Mouse (Mus musculus): ENCODE results near the gene Ube2j1. TPM values are rescaled to one million over a fixed set of nuclear protein-coding genes. Genes with fewer than 3 reads are reported as not detected.

Ube2j1 gene
- total RNA-seq, 2 experiments from 2014 or later: 60.1 to 66.0 TPM

- no peak for DNase-seq
Observed at GRCm38 (mm10) chr4:33012484-33012883, 18.7 kb upstream of the Ube2j1 start.

DNA sequence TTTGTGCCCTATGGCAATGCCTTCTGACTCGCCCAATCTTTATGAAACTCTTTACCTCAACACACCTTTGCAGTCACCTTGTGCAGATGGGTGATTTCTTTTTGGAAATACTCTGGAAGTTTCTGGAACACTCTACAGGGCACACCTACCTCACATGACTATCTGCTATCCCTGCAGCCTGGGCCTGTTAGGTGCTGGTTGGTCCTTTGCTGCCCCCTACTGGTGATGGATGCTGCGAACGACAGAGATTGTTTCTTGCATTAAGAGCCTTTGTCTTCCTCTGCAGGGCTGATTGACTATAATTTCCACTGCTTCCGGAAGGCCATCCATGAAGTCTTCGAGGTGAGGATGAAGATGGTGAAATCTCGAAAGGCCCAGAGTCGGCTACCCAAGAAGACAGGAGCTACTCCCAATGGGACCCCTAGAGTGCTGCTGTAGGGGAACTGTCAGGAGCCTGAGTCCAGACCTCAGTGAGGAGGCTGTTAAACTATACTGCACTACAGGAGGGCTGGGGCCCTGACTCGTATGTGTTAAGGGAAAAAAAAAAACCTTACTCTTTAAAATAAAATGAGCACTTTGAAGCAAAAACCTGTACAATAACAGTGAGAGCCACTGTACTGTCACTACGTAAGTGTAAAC lies 12.7 kb upstream of the Ube2j1 start:
- peak; percentile 89 for DNase-seq

DNA sequence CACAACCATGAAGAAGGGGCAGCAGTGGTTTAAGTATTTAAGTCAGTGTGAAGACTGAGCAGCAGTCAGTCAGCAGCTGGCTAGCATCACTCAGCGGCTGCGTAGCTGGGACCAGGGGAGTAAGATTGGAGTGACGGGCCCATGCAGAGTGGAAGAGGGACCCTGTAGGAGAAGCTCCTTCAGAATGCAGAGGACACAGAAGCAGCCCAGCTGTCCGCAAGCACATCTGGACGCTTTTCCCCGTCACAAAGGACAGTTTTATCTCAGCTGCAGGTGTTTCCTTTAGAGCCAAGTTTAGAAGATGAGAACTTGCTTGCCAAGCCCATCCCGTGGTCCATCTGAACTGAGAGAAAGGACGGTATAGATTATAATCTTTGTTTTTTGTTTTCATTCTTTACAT lies 6.8 kb upstream of the Ube2j1 start:
- no peak for DNase-seq

- DNase-seq: no peak
Observed at GRCm38 (mm10) chr4:33029104-33029503, 2.1 kb upstream of the Ube2j1 start.

GRCm38 (mm10) chr4:33030264-33031194 lies 687 bp upstream of the Ube2j1 start:
- peak; percentile 23 for DNase-seq

- no peak for DNase-seq
Observed at GRCm38 (mm10) chr4:33032045-33032444, 829 bp downstream of the Ube2j1 start.

DNA sequence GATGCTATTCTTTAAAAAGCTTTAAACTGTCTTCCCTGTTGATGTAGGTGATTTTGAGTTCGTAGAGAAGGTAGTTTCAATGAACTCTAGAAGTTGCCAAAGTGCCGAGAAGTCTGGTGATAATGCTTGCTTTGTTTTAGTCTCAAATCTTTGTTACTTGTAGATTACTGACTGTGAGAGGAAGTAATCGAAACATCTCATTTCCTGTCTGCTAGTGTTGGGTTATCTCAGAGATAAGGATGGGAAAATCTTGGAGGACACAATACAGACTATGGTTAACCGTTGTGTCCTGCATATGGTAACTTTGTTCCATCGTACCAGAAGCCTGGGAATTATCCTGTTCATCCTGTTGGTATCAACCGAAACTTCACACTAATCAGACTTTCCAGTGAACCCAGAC lies 2.3 kb downstream of the Ube2j1 start:
- no peak for DNase-seq

DNA sequence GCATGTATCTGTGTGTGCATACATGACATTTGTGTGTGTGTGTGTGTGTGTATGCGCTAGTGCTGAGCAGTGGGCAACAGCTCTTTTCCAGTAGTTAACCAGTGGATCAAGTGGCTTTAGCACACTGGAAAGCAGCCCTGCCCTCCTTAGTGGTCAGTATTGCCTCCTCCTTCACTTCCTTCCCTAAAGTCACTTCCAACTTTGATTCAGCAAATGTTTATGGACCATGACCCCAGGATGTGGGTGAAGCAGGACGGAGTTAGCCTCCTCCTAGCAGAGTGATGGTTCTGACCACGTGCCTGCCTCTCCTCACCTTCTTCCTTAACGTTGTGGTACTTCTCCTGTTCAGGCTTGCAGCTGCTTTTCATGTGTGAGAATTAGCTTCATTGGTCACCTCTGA lies 8.6 kb downstream of the Ube2j1 start:
- no peak for DNase-seq

DNA sequence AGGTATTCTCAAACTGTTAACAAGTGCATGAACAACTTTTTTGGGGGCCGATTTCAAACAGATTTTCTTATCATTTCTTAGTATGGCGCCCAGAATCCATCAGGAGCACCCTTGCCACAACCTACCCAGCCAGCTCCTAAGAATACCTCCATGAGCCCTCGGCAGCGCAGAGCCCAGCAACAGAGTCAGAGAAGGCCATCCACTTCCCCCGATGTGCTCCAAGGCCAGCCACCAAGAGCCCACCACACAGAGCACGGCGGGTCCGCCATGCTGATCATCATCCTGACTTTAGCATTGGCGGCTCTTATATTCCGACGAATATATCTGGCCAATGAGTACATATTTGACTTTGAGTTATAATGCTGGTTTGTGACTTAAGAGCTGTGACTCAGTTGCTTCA lies 18.4 kb downstream of the Ube2j1 start:
- no peak for DNase-seq

DNA sequence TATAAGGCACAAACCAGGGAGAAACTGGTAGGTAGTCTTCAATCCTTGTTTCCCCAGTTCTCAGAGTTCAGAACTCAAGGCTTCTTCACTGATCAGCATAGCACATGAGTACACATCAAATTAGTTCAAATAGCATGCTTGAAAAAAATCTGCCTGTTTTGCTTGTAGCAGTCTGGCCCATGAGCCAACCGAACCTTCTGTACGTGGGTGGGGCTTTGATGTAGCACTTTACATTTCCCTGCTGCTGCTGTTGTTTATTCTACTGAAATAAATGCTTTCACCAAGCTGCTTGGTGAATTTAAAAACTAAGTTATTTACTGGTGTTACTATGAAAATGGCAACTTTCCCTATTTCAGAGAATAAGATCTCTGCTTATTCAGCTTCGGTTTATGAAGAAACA lies 20.8 kb downstream of the Ube2j1 start:
- no peak for DNase-seq

- DNase-seq: no peak
Observed at GRCm38 (mm10) chr4:33052650-33053049, 21.4 kb downstream of the Ube2j1 start.

GRCm38 (mm10) chr4:33054426-33054825 lies 23.2 kb downstream of the Ube2j1 start:
- DNase-seq: no peak

- no peak for DNase-seq
Observed at GRCm38 (mm10) chr4:33056317-33056716, 25.1 kb downstream of the Ube2j1 start.

DNA sequence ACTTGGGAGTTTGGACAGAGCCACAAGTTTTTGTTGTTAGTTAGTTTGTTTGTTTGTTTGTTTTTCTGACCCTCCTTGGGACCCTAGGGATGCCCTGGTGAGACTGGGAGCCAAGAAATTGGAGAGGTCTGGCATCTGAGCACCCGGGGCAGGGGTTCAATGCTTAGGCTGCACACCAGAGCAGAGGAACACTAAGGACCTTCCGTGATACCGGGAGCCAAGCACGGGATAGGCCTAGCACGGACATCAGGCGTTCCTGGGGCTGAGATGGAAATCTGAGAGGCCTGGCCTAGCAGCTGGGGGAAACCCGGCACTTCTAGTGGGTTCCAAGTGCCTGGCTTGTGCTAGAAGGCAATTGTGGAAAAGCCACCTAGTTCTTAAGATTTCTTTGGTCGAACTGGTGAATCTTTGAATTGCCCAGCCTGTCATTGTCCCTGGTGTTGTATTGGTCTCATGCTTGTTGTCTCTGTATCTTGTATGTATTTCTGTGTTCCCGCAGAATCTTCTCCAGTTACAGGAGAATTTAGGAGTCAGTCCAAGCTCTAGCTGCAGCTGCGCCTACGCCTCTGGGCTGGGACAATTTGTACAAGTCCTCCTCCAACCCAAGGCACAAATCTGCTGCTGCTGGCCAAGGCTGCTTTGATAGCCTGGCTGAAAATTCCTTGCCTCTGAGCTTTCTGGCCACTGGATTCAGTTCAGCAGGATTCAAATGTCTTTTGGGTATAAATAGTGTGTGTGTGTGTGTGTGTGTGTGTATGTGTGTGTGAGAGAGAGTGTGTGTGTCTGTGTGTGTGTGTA lies 26.9 kb downstream of the Ube2j1 start:
- DNase-seq: peak; percentile 53

DNA sequence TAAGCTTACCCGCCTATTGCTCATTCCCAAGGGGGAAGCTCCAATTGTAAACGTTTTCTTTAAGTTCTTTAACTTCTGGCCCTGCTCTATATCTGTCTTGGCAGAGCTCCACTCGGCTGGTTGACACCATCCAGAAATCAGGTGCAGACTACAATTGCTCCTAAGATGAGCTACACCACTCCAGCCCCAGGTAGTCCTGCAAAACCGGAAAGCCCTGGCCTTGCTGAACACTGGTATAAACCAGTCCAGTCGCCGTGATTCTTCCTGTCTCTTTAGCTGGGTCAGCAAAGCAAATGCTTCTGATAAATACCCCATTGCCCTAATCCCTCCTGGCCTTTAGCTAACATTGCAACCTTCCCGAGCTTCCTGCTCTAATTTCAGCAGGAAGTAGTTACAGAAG lies 29.9 kb downstream of the Ube2j1 start:
- DNase-seq: no peak

- peak; percentile 29 for DNase-seq
Observed at GRCm38 (mm10) chr4:33062981-33063380, 31.8 kb downstream of the Ube2j1 start, which contains the start of gene Gabrr2. TSS of gene Gabrr2 (plus strand) at chr4:33062999.

DNA sequence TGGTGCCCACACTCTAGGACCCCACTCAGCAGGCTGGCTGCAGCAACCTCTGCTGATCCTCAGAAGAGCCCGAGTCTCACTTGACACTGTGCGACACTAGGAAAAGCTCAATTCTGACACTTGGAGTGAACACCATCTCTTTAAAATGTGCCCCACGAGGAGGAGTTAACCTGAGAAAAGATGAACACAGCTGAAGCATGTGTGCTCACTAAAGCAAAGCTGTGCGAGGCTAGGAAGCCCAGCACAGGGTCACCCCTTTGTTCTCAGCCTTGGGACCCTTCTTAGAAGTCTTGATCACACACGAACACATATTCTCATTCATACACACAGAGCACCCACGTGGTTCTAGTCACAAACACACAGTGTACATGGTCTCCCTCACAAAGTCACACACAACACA lies 33.8 kb downstream of the Ube2j1 start:
- no peak for DNase-seq

DNA sequence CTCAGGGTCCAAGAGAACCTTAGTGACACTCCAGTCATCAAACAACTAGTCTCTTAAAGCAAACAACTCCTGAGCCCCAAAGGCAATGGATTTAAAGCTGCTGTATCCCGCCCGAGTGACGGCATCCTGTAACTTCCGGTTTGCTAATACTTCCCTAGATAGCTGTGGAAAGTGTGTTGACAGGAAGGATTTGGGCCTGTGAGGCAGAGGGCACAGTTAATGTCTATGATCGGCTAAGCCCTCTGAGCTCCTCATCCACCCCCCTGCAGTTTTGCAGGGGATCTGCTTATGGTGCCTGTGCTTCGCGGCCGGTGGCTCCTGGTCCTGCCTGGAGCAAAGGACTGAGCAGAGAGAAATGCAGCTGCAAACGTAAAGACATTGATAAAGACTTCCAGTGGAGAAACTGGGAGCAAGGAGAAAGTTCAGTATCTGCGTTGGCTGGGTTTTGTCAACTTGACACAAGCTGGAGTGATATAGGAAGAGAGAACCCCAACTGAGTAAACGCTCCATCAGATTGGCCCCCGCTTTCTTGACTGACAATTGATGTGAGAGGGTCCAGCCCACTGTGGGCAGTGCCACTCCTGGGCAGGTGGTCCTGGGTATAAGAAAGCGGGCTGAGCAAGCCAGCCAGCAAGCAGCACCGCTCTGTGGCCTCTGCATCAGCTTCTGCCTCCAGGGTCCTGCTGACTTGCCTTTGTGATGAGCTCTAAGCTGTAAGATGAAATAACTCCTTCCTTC lies 35.2 kb downstream of the Ube2j1 start:
- no peak for DNase-seq

GRCm38 (mm10) chr4:33067331-33067730 lies 36.1 kb downstream of the Ube2j1 start:
- DNase-seq: no peak

DNA sequence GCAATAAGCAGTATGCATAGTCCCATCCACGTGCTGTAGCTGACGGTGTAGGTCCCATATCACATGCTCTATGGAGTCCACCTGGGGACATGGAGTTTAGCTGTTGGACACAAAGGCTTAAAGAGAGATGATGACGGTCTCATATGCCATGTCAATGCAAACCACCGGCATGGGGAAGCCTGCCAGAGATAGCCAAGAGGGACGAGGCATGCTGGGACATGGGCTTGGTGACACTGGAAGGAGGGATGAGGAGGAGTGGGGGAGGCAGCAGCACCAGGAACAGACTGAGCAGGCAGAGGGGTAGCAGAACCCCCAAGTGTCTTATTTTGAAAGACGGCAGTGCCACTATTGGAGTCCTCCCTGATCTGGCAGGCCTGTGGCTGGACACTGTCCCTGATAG lies 36.6 kb downstream of the Ube2j1 start:
- DNase-seq: no peak

DNA sequence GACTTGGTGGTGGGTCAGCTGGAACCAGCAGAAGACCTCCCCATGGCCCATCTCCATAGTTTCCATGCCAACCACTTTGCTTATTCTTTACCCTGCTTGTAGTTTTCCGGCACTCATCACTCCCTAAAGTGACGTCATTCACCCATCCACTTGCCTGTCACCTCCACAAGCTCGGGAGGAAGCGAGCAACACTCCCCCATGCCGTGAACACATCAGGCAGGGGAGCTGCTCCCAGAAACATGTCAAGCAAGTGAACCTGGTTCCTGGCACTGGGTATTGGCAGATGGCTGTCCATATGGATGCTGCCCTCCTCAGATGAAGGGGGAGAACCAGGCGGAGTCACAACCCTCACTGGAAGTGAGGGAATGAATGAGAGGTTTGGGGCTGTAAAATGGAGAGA lies 37.7 kb downstream of the Ube2j1 start:
- DNase-seq: no peak

- no peak for DNase-seq
Observed at GRCm38 (mm10) chr4:33070326-33070725, 39.1 kb downstream of the Ube2j1 start.
